Mouse (Mus musculus) hindbrain, embryonic 16.5 days (tissue): ENCODE measurements at regions not wholly inside any gene's neighbourhood (a gene's known extent, or its start where the extent isn't known, plus 50 kb on each side); places are given as distances from the start of the nearest gene placed in this dataset.

Source experiments
- ATAC-seq: fragments of 200-750 bp; cut with Nextera tagmentation; 2 replicates; pipeline ENCODE4 v1.8.0; 2017; ENCODE audit warnings: moderate TSS enrichment, moderate library complexity
- H3K27ac ChIP-seq: fragments of 300-500 bp; sonication (generic); 2 replicates; pipeline ENCODE4 v1.5.1; 2014; ENCODE audit warnings: low read depth, mild to moderate bottlenecking, control low read depth, low read length, moderate library complexity
- H3K27me3 ChIP-seq: fragments of 300-500 bp; sonication (generic); replicated peaks from 2 replicates; pipeline ENCODE4 v1.6.1; 2014; ENCODE audit warnings: low read length; ENCODE audit not compliant: control insufficient read depth, insufficient read depth
- H3K36me3 ChIP-seq: fragments of 300-500 bp; sonication (generic); 2 replicates; pipeline ENCODE4 v1.6.1; 2014; ENCODE audit warnings: mild to moderate bottlenecking, low read length, moderate library complexity, mixed read lengths; ENCODE audit not compliant: control insufficient read depth, insufficient read depth
- H3K4me1 ChIP-seq: fragments of 300-500 bp; sonication (generic); 2 replicates; pipeline ENCODE4 v1.6.1; 2014; ENCODE audit warnings: low read depth, low read length; ENCODE audit not compliant: control insufficient read depth, insufficient read depth
- H3K4me2 ChIP-seq: fragments of 300-500 bp; sonication (generic); 2 replicates; pipeline ENCODE4 v1.6.1; 2014; ENCODE audit warnings: mild to moderate bottlenecking, low read length, control low read depth, moderate library complexity
- H3K4me3 ChIP-seq: fragments of 300-500 bp; sonication (generic); 2 replicates; pipeline ENCODE4 v1.5.1; 2014; ENCODE audit warnings: mild to moderate bottlenecking, low read length, control low read depth, moderate library complexity
- H3K9ac ChIP-seq: fragments of 300-500 bp; sonication (generic); 2 replicates; pipeline ENCODE4 v1.6.1; 2014; ENCODE audit warnings: low read depth, mild to moderate bottlenecking, control low read depth, low read length, moderate library complexity
- H3K9me3 ChIP-seq: fragments of 300-500 bp; sonication (generic); 2 replicates; pipeline ENCODE4 v1.6.1; 2014; ENCODE audit warnings: mild to moderate bottlenecking, low read length, moderate library complexity; ENCODE audit not compliant: control insufficient read depth
- WGBS: fragments of 180-500 bp; shearing (Covaris S2); extraction: QIAGEN DNeasy Blood & Tissue Kit; methylation state at CpG from one replicate; pipeline ENCODE4 v1.1.7; 2014; 5-methylcytosine and 5-hydroxymethylcytosine counted together

DNA sequence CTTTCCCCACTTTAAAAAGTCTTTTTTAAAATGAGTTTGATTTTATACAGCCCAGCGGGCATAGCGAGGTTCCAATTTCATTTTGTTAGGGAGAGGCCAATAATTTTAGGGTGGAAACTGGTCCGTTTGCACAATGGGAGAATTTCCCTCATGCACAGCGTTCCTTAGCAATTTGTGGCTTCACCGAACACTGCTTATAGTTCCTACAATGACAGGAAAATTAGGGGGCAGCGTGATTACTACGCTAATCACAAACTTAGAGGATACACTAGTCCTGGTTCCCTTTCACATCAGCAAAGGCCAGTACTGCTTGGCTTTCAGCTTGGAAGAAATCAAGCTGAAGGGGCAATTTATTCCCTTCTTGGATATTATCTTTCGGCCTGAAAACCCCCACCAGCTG, 745.1 kb upstream of the Gm19410 start:
- 80% methylated on average over 8 of the region's 8 CpGs for WGBS
- Histone ChIP-seq H3K4me1 (no peaks in the 10 kb centered on the region), H3K9ac (no peak overlapping the region), H3K4me2 (no peak overlapping the region), H3K9me3 (peaks cover 5% of the 10 kb centered on the region; the same call in 1 of the 2 replicates), H3K27me3 (no peaks in the 10 kb centered on the region), H3K27ac (no peak overlapping the region), H3K36me3 (no peaks in the 10 kb centered on the region), H3K4me3 (no peak overlapping the region)
- ATAC-seq, result no peak

DNA sequence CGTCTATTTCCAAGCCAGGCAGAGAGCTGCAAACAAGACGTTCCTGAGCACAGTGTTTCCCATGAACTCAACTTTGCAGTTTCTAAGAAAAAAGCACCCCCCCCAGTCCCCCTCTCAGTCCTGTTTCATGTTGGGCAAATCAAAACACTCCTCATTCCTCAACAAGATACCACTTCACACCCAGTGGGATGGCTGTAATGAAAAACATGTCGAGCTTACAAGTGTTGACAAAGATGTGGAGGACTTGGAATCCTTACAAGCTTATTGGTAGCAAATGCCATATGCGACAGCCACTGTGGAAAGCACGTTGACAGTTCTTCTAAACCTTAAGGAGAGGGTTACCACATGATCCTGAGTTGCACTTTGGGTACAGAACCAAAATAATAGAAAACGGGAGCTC, 742.9 kb upstream of the Gm19410 start:
- no peak overlapping the region for H3K4me3 ChIP-seq
- H3K27ac ChIP-seq, result no peak overlapping the region
- H3K9ac ChIP-seq, result no peak overlapping the region
- no peak for ATAC-seq
- no peak overlapping the region for H3K4me2 ChIP-seq
- 79% methylated on average over 6 of the region's 6 CpGs for WGBS
- H3K27me3 ChIP-seq, result no peaks in the 10 kb centered on the region
- H3K4me1 ChIP-seq, result no peaks in the 10 kb centered on the region
- no peaks in the 10 kb centered on the region for H3K36me3 ChIP-seq
- peaks cover 5% of the 10 kb centered on the region; the same call in 1 of the 2 replicates for H3K9me3 ChIP-seq

GRCm38 (mm10) chr8:35047798-35048197, 717.8 kb upstream of the Gm19410 start:
- H3K9ac ChIP-seq, result no peak overlapping the region
- H3K27ac ChIP-seq, result no peak overlapping the region
- WGBS, result 56% methylated on average over 3 of the region's 3 CpGs
- no peak for ATAC-seq
- H3K4me2 ChIP-seq, result no peak overlapping the region
- no peaks in the 10 kb centered on the region for H3K36me3 ChIP-seq
- no peak overlapping the region for H3K4me3 ChIP-seq
- no peaks in the 10 kb centered on the region for H3K9me3 ChIP-seq
- no peaks in the 10 kb centered on the region for H3K27me3 ChIP-seq
- H3K4me1 ChIP-seq, result no peaks in the 10 kb centered on the region

GRCm38 (mm10) chr8:35053444-35053843, 712.1 kb upstream of the Gm19410 start:
- no peak overlapping the region for H3K4me3 ChIP-seq
- WGBS, result 92% methylated on average over 4 of the region's 4 CpGs
- no peak overlapping the region for H3K9ac ChIP-seq
- no peaks in the 10 kb centered on the region for H3K36me3 ChIP-seq
- no peaks in the 10 kb centered on the region for H3K9me3 ChIP-seq
- ATAC-seq, result no peak
- H3K4me2 ChIP-seq, result no peak overlapping the region
- H3K27ac ChIP-seq, result no peak overlapping the region
- no peaks in the 10 kb centered on the region for H3K4me1 ChIP-seq
- H3K27me3 ChIP-seq, result no peaks in the 10 kb centered on the region

DNA sequence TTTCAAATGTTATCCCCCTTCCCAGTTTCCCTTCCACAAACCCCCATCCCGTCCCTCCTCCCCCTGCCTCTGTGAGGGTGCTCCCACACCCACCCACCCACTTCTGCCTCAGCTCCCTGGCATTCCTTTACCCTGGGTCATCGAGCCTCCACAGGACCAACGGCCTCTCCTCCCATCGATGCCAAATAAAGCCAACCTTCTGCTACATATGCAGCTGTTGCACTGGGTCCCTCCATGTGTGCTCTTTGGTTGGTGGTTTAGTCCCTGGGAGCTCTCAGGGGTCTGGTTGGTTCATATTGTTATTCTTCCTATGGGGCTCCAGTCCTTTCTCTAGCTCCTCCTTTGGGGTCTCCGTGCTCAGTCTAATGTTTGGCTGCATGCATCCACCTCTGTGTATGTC, 704.5 kb upstream of the Gm19410 start:
- H3K4me2 ChIP-seq, result no peak overlapping the region
- H3K27ac ChIP-seq, result no peak overlapping the region
- WGBS, result 84% methylated on average over 5 of the region's 5 CpGs
- H3K9me3 ChIP-seq, result no peaks in the 10 kb centered on the region
- no peak overlapping the region for H3K9ac ChIP-seq
- no peaks in the 10 kb centered on the region for H3K27me3 ChIP-seq
- H3K4me3 ChIP-seq, result no peak overlapping the region
- H3K4me1 ChIP-seq, result no peaks in the 10 kb centered on the region
- no peaks in the 10 kb centered on the region for H3K36me3 ChIP-seq
- ATAC-seq, result no peak

DNA sequence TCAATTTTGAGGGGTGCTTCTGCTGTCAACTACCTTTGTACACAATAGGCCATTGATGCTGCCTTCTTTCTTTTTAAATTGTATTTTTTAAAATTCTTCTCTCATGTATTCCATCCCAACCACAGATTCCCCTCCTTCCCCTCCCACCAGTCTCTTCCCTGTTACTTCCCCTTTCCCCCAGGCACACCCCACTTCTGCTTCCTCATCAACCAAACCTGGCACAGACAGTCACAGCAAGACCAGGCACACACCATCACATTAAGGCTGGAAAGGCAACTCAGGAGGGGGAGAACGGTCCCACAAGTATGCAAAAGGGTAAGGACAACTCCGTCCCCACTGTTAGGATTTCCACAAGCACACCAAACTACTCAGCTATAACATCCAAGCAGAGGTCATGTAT, 697.4 kb upstream of the Gm19410 start:
- Histone ChIP-seq H3K9ac (no peak overlapping the region), H3K4me2 (no peak overlapping the region), H3K36me3 (no peaks in the 10 kb centered on the region), H3K27me3 (no peaks in the 10 kb centered on the region), H3K4me1 (no peaks in the 10 kb centered on the region), H3K9me3 (no peaks in the 10 kb centered on the region), H3K27ac (no peak overlapping the region), H3K4me3 (no peak overlapping the region)
- no peak for ATAC-seq
- WGBS, result 90% methylated on average over 2 of the region's 2 CpGs

DNA sequence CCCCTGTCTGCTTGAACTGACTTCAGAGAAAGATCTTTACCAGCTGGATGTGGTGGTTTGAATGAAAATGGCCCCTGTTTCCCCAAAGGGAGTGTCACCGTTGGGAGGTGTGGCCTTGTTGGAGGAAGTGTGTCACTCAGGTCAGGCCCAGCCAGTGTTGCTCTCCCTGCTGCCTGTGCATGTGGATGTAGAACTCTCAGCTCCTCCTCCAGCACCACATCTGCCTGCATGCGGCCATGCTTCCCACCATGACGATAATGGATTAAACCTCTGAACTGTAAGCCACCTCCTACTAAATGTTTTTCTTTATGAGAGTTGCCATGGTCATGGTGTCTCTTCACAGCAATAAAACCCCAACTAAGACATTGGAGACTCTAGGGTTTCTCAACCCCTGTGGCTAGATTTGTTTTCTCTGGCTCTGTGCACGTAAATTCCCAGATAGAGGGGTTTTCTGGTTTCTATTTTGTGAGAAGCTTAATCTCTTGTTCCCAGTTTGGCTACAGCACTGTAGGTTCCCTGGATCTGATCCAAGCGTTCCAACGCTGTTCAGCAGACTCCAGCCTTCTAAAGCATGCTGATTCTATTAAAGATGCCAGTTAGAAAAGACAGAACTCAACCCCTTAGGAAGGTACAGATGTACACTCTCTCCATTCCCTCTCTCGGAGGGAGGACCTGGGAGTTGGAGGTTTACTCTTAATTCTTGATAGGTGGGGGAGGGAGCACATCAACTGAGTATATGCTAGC, 695.2 kb upstream of the Gm19410 start:
- no peak overlapping the region for H3K9ac ChIP-seq
- no peaks in the 10 kb centered on the region for H3K36me3 ChIP-seq
- 56% methylated on average over 7 of the region's 7 CpGs for WGBS
- no peaks in the 10 kb centered on the region for H3K9me3 ChIP-seq
- H3K4me3 ChIP-seq, result no peak overlapping the region
- no peak overlapping the region for H3K27ac ChIP-seq
- H3K4me1 ChIP-seq, result no peaks in the 10 kb centered on the region
- no peaks in the 10 kb centered on the region for H3K27me3 ChIP-seq
- no peak overlapping the region for H3K4me2 ChIP-seq
- ATAC-seq, result no peak

DNA sequence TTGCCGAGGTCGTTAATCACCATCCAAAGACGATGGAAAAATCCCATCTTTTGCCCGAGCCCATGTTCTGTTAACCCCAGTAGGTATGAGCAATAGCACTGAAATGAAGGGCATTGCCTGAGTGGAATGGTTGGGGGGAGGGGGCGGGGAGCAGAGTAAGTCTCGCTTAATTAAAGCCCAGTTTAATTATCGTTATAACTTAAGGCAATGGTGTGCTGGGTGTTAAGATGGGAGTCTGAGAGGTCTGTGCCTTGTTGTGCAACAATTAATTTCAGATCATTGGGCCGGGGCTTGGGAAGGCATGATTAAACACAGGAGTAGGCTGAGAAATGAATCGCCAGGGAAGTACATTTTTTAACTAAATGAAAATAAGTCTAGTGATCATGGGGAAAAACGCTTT, 689.6 kb upstream of the Gm19410 start:
- Histone ChIP-seq H3K27ac (no peak overlapping the region), H3K9ac (no peak overlapping the region), H3K4me2 (no peak overlapping the region), H3K27me3 (no peaks in the 10 kb centered on the region), H3K36me3 (no peaks in the 10 kb centered on the region), H3K9me3 (no peaks in the 10 kb centered on the region), H3K4me3 (no peak overlapping the region), H3K4me1 (no peaks in the 10 kb centered on the region)
- no peak for ATAC-seq
- 65% methylated on average over 10 of the region's 10 CpGs for WGBS

- Histone ChIP-seq H3K9me3 (no peaks in the 10 kb centered on the region; the same call in 1 of the 2 replicates), H3K27me3 (no peaks in the 10 kb centered on the region), H3K27ac (no peak overlapping the region), H3K4me1 (no peaks in the 10 kb centered on the region), H3K4me2 (no peak overlapping the region), H3K9ac (no peak overlapping the region), H3K36me3 (no peaks in the 10 kb centered on the region), H3K4me3 (no peak overlapping the region)
- no peak for ATAC-seq
- 59% methylated on average over 1 of the region's 1 CpGs for WGBS
These were observed 682.4 kb upstream of the Gm19410 start for GRCm38 (mm10) chr8:35083161-35083560.
